Mouse (Mus musculus) left cerebral cortex, adult 11 months (tissue): ENCODE measurements at regions not wholly inside any gene's neighbourhood (a gene's known extent, or its start where the extent isn't known, plus 50 kb on each side); places are given as distances from the start of the nearest gene placed in this dataset.

Source experiments
- DNase-seq: peaks from one replicate; pipeline ENCODE4 v3.0.0; 2022; ENCODE audit warnings: low spot score

- DNase-seq, result no peak
Measured at GRCm38 (mm10) chr3:101691937-101692604, 87.6 kb upstream of the Atp1a1 start.

DNA sequence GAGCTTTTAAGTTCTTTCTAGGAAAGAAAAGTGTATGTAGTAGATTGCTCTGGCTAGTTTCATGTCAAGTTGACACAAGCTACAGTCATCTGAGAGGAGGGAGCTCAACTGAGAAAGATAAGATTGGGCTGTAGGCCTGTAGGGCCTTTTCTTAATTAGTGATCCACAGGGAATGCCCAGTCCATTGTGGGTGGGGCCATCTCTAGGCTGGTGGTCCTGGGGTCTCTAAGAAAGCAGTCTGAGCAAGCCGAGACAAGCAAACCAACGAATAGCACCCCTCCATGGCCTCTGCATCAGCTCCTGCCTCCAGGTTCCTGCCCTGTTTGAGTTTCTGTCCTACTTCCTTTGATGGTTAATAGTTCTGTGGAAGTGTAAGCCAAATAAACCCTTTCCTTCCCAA, 86.3 kb upstream of the Atp1a1 start:
- DNase-seq, result no peak

DNA sequence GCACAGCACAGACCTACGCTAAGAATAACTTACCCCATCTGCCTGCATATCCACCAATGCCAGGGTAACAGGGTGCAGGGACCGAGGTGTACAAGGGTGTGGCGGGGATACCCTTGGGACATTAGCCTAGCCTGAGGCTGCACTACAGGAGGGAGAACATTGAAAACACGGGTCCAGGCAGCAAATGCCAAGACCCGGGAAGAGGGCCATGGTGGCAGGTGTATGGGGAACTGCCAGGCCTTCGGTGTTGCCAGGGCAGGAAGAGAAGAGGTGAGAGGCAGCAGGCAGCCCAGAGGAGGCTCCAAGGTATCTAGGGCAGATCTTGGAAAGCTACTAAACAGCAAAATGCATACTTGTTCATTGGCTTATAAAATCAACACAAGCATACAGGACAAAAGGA, 85.7 kb upstream of the Atp1a1 start:
- DNase-seq, result no peak

GRCm38 (mm10) chr3:101685203-101685602, 80.7 kb upstream of the Atp1a1 start:
- DNase-seq, result no peak

GRCm38 (mm10) chr3:101672943-101673342, 68.5 kb upstream of the Atp1a1 start:
- DNase-seq, result no peak

DNA sequence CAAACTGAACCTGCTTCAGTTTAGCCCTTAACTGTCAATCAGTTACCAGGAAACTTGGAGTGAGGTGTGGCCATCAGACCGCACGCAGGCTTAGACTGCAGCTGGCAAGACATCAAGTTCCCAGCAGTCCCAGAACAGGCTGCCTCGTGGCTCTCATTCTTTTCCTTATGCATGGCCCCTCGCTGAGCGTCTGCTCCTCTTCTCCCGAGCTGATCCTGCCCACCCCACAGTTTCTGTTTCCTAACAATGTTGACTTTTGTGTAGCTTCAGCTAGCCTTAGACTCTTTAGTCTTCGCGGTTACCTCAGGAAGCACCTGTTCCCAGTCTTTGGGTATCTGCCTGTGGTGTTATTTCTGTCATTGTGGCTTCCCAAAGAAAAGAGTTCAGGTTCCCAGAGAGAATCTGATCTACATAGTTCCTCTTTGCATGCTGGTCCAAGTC, 66.1 kb upstream of the Atp1a1 start:
- no peak for DNase-seq

GRCm38 (mm10) chr3:101669743-101670142, 65.3 kb upstream of the Atp1a1 start:
- DNase-seq, result no peak

GRCm38 (mm10) chr3:101667767-101668387, 63.4 kb upstream of the Atp1a1 start:
- no peak for DNase-seq

- no peak for DNase-seq
Measured at GRCm38 (mm10) chr3:101667186-101667585, 62.7 kb upstream of the Atp1a1 start.

DNA sequence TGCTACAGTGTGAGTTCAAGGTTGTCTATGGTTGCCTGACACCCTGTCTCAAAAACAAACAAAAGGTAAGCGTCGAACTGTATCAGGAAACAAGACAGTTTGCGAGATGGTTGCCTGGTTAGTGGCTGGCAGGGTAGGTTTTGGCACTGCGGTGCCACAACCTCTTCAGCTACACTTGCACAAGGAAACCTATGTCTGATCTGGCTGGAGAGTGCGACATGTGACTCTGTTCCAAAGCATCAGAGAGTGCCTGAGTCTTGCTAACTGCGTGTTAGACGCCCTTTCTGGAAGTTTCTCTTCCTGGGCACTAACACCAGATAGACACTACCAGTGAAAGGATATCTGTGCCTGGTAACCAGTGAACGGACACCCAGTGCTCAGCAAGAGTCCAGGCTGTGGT, 62.1 kb upstream of the Atp1a1 start:
- no peak for DNase-seq

GRCm38 (mm10) chr3:101661184-101661992, 56.9 kb upstream of the Atp1a1 start:
- no peak for DNase-seq

DNA sequence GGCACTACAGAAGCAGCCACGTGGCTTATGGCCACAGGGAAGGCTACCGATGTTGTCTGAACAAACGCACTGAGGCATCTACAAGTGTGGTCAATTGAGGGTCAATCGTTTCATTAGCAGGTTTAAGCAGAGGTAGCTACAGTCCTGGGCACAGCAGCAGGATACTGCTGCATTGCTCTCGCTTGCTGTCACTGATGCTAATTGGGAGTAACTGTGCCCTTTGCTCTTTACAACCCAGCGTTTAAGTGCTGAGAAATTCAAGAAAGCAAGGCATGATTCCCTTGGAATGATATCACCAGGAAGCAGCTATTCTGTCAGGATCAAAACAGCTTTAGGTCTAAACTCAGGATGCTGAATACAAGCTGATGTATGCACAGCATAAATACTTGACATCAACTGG, 56.2 kb upstream of the Atp1a1 start:
- DNase-seq, result no peak

- peak; percentile 26 for DNase-seq
Measured at GRCm38 (mm10) chr3:101660176-101660575, 55.7 kb upstream of the Atp1a1 start.

GRCm38 (mm10) chr3:101657979-101658378, 53.5 kb upstream of the Atp1a1 start:
- DNase-seq, result no peak

GRCm38 (mm10) chr3:101654720-101655119, 50.2 kb upstream of the Atp1a1 start:
- no peak for DNase-seq
